Mouse (Mus musculus) heart, adult 18-20 months (tissue): ENCODE measurements around the gene Gm21954. TPM values are rescaled to one million over a fixed set of nuclear protein-coding genes. Genes with fewer than 3 reads are reported as not detected.

Experiments used
- DNase-seq, 2 experiments: peaks; one replicate each; pipeline ENCODE4 v3.0.0; 2021 to 2022; ENCODE audit warnings: mixed read lengths in 1 of 2
- total RNA-seq, 2 experiments: library from RNA; stranded (reverse); gene quantifications; 2 replicates each; pipeline ENCODE4 v1.2.3; 2021

The Gm21954 gene
- total RNA-seq, 2 experiments from 2014 or later: not detected

- no peak for DNase-seq
Measured at GRCm38 (mm10) chr3:55418845-55419244, 53.2 kb downstream of the Gm21954 start.

GRCm38 (mm10) chr3:55415527-55415950 lies 56.5 kb downstream of the Gm21954 start:
- peak in 1 of 2 experiments; percentile 10 for DNase-seq

Other genes starting within 250 kb of the Gm21954 start
- 1 to 10 TPM; 4.3 to 5.8 TPM for gene Dclk1, start 229.8 kb downstream of the Gm21954 start, total RNA-seq